19 mouse cellular contexts compared by ENCODE assay signal in genomic region chr2:139878052-139878621, GRCm38 (mm10).
DNase-seq lines count a peak whose midpoint lies in the region; ATAC-seq and TF ChIP-seq lines count a peak whose summit lies in the region.
"Had no signal": no experiment of that assay in that cellular context is flagged by ENCODE, and none has a peak within 500 bp of the region (broad histone marks: within the 10 kb centered on the region; RNA-seq: fewer than 3 reads in every experiment).

No protein-coding gene starts in this region.

- H3K9me3 ChIP-seq in lung, embryonic 16.5 days (ENCODE audit: control insufficient read depth, low read length), result no peaks in the 10 kb centered on the region
- no peaks in the 10 kb centered on the region for H3K9me3 ChIP-seq in limb, embryonic 14.5 days (ENCODE audit: control insufficient read depth, low read length)
- H3K9me3 ChIP-seq in midbrain, embryonic 14.5 days (ENCODE audit: control insufficient read depth, low read length), result no peaks in the 10 kb centered on the region
- H3K9me3 ChIP-seq: forebrain, embryonic 10.5 days; heart, embryonic 13.5 days had no signal

- no peak overlapping the region for H3K4me3 ChIP-seq in lung, embryonic 16.5 days (ENCODE audit: low read length)
- no peak overlapping the region for H3K4me3 ChIP-seq in limb, embryonic 14.5 days (replicated peaks; ENCODE audit: low read length)
- no peak overlapping the region for H3K4me3 ChIP-seq in thymus, adult 2 months (ENCODE audit: control insufficient read depth, insufficient read depth, low read length)
- no peak overlapping the region for H3K4me3 ChIP-seq in midbrain, embryonic 14.5 days (replicated peaks; ENCODE audit: low read depth, low read length)
- H3K4me3 ChIP-seq: forebrain, embryonic 10.5 days; heart, embryonic 13.5 days; layer of hippocampus, adult 2 months had no signal

- no peak overlapping the region for H3K9ac ChIP-seq in lung, embryonic 16.5 days (ENCODE audit: low read length)
- H3K9ac ChIP-seq in limb, embryonic 14.5 days (ENCODE audit: low read depth, low read length, severe bottlenecking), result no peak overlapping the region
- no peak overlapping the region for H3K9ac ChIP-seq in midbrain, embryonic 14.5 days (replicated peaks; ENCODE audit: low read length)
- H3K9ac ChIP-seq: heart, embryonic 13.5 days; liver, postnatal 0 days had no signal

- no peak for TF ChIP-seq CTCF in brain, embryonic 14.5 days (IDR thresholded peaks at IDR 0.05; ENCODE audit: borderline replicate concordance, extremely low read depth, insufficient read depth, insufficient read length)
- no peak for TF ChIP-seq CTCF in thymus, adult 2 months (IDR thresholded peaks at IDR 0.05; ENCODE audit: borderline replicate concordance, control insufficient read depth, extremely low read depth, insufficient read depth, low read length, poor library complexity)

- WGBS in lung, embryonic 16.5 days, result 46% methylated on average over 7 of the region's 7 CpGs
- WGBS in limb, embryonic 14.5 days, result 46% methylated on average over 7 of the region's 7 CpGs
- 97% methylated on average over 7 of the region's 7 CpGs for WGBS in thymus, adult 2 months
- whole genome bisulfite sequencing in midbrain, embryonic 14.5 days, result 93% methylated on average over 7 of the region's 7 CpGs

- peak overlapping the region; percentile 68 for H3K27ac ChIP-seq in lung, embryonic 16.5 days (ENCODE audit: low read length)
- H3K27ac ChIP-seq in limb, embryonic 14.5 days (replicated peaks; ENCODE audit: low read depth, low read length), result 0 out of 2 replicates have a peak overlapping the region, but pooled peaks have one; percentile 4
- H3K27ac ChIP-seq in thymus, adult 2 months (ENCODE audit: control insufficient read depth, insufficient read depth, low read length), result no peak overlapping the region
- no peak overlapping the region for H3K27ac ChIP-seq in midbrain, embryonic 14.5 days (replicated peaks; ENCODE audit: low read depth, low read length)
- H3K27ac ChIP-seq: forebrain, embryonic 10.5 days; heart, embryonic 13.5 days; hindbrain, postnatal 0 days; kidney, postnatal 0 days; layer of hippocampus, adult 2 months had no signal

- H3K27me3 ChIP-seq in lung, embryonic 16.5 days (ENCODE audit: control insufficient read depth, insufficient read depth, low read depth, low read length), result no peaks in the 10 kb centered on the region
- no peaks in the 10 kb centered on the region for H3K27me3 ChIP-seq in limb, embryonic 14.5 days (ENCODE audit: control insufficient read depth, insufficient read depth, low read length)
- no peaks in the 10 kb centered on the region for H3K27me3 ChIP-seq in thymus, adult 2 months (ENCODE audit: control insufficient read depth, insufficient read depth, low read length)
- H3K27me3 ChIP-seq in midbrain, embryonic 14.5 days (ENCODE audit: control insufficient read depth, insufficient read depth, low read length), result no peaks in the 10 kb centered on the region
- H3K27me3 ChIP-seq: heart, embryonic 13.5 days had no signal

- H3K4me2 ChIP-seq in lung, embryonic 16.5 days (ENCODE audit: low read depth, low read length), result no peak overlapping the region
- no peak overlapping the region for H3K4me2 ChIP-seq in limb, embryonic 14.5 days (replicated peaks; ENCODE audit: low read depth, low read length, severe bottlenecking)
- H3K4me2 ChIP-seq in midbrain, embryonic 14.5 days (ENCODE audit: low read length), result no peak overlapping the region
- H3K4me2 ChIP-seq: heart, embryonic 13.5 days had no signal

- intact Hi-C loops in heart, postnatal 25 days (cut with DNase I), result no loop called here

- TF ChIP-seq POLR2A in brain, embryonic 14.5 days (IDR thresholded peaks at IDR 0.05; ENCODE audit: borderline replicate concordance, extremely low read depth, insufficient read depth, insufficient read length, poor library complexity, severe bottlenecking), result no peak
- no peak for TF ChIP-seq POLR2A in limb, embryonic 14.5 days (IDR thresholded peaks at IDR 0.05; ENCODE audit: borderline replicate concordance, extremely low read depth, insufficient read depth, insufficient read length)
- TF ChIP-seq POLR2A in thymus, adult 2 months (IDR thresholded peaks at IDR 0.05; ENCODE audit: control insufficient read depth, extremely low read depth, insufficient read depth, low read length, poor library complexity), result no peak

- H3K4me1 ChIP-seq in lung, embryonic 16.5 days (replicated peaks; ENCODE audit: control insufficient read depth, insufficient read depth, low read length), result peaks cover 2% of the 10 kb centered on the region; the same call in 1 of the 2 replicates
- peaks cover 12% of the 10 kb centered on the region; the same call in 1 of the 2 replicates for H3K4me1 ChIP-seq in limb, embryonic 14.5 days (ENCODE audit: control insufficient read depth, insufficient read depth, low read length)
- H3K4me1 ChIP-seq in thymus, adult 2 months (replicated peaks; ENCODE audit: control insufficient read depth, insufficient read depth, low read length), result no peaks in the 10 kb centered on the region
- H3K4me1 ChIP-seq in midbrain, embryonic 14.5 days (ENCODE audit: control insufficient read depth, insufficient read depth, low read length), result no peaks in the 10 kb centered on the region
- H3K4me1 ChIP-seq: heart, embryonic 13.5 days had no signal

- peak; percentile 91 for ATAC-seq in lung, embryonic 16.5 days (ENCODE audit: low read depth)
- no peak; the same call in 1 of the 2 replicates for ATAC-seq in limb, embryonic 14.5 days (ENCODE audit: low FRiP score, low read depth)
- no peak for ATAC-seq in midbrain, embryonic 14.5 days (ENCODE audit: low FRiP score, low TSS enrichment)
- ATAC-seq: hindbrain, postnatal 0 days; intestine, postnatal 0 days; liver, postnatal 0 days had no signal

- no peaks in the 10 kb centered on the region for H3K36me3 ChIP-seq in lung, embryonic 16.5 days (ENCODE audit: control insufficient read depth, insufficient read depth, low read length)
- H3K36me3 ChIP-seq in limb, embryonic 14.5 days (ENCODE audit: control insufficient read depth, insufficient read depth, low read length), result no peaks in the 10 kb centered on the region
- H3K36me3 ChIP-seq in thymus, adult 2 months (ENCODE audit: control insufficient read depth, insufficient read depth, low read length), result peaks cover 9% of the 10 kb centered on the region; the same call in 1 of the 2 replicates
- H3K36me3 ChIP-seq in midbrain, embryonic 14.5 days (ENCODE audit: control insufficient read depth, insufficient read depth, low read length), result no peaks in the 10 kb centered on the region
- H3K36me3 ChIP-seq: heart, embryonic 13.5 days had no signal

- DNase-seq in heart, adult 11 months, result peak; percentile 61
- no peak for DNase-seq in heart, postnatal 25 days (ENCODE audit: low spot score)
- no peak for DNase-seq in lung, adult 18-20 months
- peak; percentile 39 for DNase-seq in brain, embryonic 14.5 days (ENCODE audit: low read depth)
- peak; percentile 79 for DNase-seq in limb, embryonic 14.5 days (ENCODE audit: low spot score)
- no peak for DNase-seq in thymus, adult 2 months
- no peak for DNase-seq in midbrain, embryonic 14.5 days
- DNase-seq: adrenal gland, adult 2 months; cerebellum, adult 9-11 months; heart, postnatal 4 days; liver, postnatal 0 days; thymus, adult 18-20 months had no signal

Comparison
In these comparisons a context has a peak if more than half of its experiments do, and no peak if none do; other contexts are left out.
1. DNase-seq: peak in heart, adult 11 months (single experiment), brain, embryonic 14.5 days (single experiment) and limb, embryonic 14.5 days (single experiment); none in heart, postnatal 25 days (single experiment), lung, adult 18-20 months (0 of 2), thymus, adult 2 months (single experiment) and midbrain, embryonic 14.5 days (single experiment).
2. H3K27ac ChIP-seq: peak in lung, embryonic 16.5 days (single experiment) and limb, embryonic 14.5 days (single experiment); none in thymus, adult 2 months (single experiment) and midbrain, embryonic 14.5 days (single experiment).